Mouse (Mus musculus): ENCODE measurements around the gene Alkbh7. TPM values are rescaled to one million over a fixed set of nuclear protein-coding genes. Genes with fewer than 3 reads are reported as not detected.

Gene Alkbh7
- 10 to 100 TPM; 29.5 to 33.5 TPM for total RNA-seq (2021)
- long read RNA-seq, experiment 1, transcript Alkbh7-201 (4 exons, 917 nt): major isoform, 16 of 17 reads
- long read RNA-seq, experiment 1, partial matches to known transcripts: 0 of 17 reads
- long read RNA-seq, experiment 1, other reads (novel, unspliced or antisense): 1 of 17 reads
- long read RNA-seq, experiment 2, transcript Alkbh7-201 (4 exons, 917 nt): major isoform, 7 of 9 reads
- long read RNA-seq, experiment 2, partial matches to known transcripts: 1 of 9 reads
- long read RNA-seq, experiment 2, other reads (novel, unspliced or antisense): 0 of 9 reads

DNA sequence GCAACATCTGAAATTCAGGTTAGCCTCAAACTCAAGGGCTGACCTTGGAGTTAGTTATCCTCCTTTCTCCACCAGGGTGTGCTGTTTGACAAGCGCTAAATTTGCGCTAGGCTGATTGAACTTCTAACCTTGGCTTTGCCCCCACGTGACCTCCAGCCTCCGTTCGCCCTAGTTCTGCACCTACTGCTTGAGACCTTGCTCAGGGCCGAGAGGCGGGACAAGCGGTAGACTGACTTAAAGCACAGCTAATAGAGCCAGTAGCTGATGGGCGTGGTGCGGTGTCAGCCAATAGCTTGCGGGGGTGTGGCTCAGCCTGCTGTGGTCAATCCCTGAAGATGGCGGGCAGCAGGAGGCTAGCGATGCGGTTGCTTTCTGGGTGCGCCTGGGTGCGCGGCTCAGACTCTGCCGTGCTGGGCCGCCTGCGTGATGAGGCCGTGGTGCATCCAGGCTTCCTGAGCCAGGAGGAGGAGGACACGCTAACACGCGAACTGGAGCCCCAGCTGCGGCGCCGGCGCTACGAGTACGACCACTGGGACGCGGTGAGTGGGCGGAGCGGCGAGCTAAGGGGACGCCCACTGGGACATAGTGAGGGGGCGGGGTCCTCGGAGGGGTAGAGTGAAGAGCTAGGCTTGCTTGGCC lies at the start of gene Alkbh7:
Gene Alkbh7, plus strand, starts transcription at position 311 of the 639 bp plus-strand sequence.
- peak; percentile 87 for DNase-seq

DNA sequence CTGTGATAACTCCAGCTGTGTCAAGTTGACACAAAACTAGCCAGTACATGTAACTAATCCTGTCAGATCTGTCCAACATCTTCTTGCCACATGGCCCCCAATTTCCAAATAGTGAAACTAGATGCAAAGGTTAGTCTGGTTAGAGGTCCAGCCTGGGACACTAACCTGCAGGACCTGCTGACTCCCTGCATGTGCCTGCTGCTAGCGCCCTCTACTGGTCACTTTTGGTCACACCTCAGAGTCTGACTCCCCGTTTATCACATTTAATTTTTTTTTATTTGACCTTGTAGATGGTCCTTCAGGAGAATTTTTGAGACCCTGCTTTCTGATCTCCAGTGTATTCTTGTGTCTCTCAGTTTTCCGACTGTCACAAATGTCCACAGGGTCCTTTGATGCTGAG lies 46.2 kb upstream of the Alkbh7 start:
- peak; percentile 66 for DNase-seq

GRCm38 (mm10) chr17:56952639-56953038 lies 44.5 kb upstream of the Alkbh7 start:
- no peak for DNase-seq

DNA sequence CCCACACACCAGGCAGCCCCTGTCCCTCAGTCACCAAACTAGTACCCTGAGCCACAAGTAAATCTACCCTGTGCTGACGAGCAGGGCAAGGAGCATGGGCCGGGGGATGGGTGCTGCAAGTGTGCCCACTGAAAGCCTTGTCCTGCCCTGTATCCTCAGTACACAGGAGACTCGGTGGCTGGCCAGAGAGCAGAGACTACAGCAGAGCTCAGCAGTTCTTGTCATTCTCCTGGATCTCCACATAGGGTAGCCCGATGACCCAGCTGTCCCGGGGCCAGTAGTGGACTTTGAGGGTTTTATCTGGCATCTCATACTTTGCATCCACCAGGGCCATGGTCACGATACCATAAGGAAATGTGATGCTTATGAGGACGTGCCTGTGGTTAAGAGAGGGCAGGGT lies 42.3 kb upstream of the Alkbh7 start:
- no peak for DNase-seq

- DNase-seq: no peak
Measured at GRCm38 (mm10) chr17:56957763-56958429, 39.2 kb upstream of the Alkbh7 start.

DNA sequence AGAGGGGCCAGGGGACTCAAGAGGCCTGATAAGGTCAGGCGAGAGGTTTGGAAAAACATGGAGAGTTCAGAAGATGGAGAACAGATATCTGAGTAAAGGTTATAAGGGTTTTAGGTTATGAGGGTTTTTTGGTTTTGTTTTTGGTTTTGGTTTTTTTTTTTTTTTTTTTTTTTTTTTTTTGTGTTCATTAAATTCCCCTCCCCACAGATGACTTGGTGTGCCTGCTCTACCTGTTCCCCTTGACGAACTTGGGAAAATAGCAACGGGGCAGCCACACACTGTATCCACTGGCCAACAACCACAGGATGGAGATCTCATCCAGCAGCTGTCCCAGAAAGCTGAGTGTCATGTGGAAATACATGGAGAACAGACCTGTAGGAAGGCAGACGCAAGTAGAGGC lies 38.5 kb upstream of the Alkbh7 start:
- no peak for DNase-seq

GRCm38 (mm10) chr17:56961880-56962279 lies 35.3 kb upstream of the Alkbh7 start:
- no peak for DNase-seq

GRCm38 (mm10) chr17:56962642-56963405 lies 34.3 kb upstream of the Alkbh7 start:
- DNase-seq: no peak

GRCm38 (mm10) chr17:56963646-56964045 lies 33.5 kb upstream of the Alkbh7 start:
- no peak for DNase-seq

DNA sequence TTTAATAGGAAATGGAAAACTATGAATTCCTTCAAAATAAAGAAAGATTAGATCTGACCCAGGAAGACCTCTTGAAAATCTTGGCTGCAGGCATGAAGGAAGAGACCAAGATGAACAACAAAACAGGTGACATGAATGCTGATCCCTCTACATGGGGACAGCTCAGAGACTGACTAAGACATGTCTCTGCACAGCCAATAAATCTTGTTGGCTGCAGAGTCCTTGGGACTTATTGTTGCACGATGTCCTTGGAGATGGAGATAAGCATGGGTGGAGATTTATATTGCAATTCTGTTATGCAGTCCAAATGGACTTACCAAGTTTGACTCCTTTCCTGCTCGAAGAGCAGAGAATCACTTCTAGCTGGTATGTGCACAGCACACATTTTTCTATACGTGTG lies 27.8 kb upstream of the Alkbh7 start:
- no peak for DNase-seq

DNA sequence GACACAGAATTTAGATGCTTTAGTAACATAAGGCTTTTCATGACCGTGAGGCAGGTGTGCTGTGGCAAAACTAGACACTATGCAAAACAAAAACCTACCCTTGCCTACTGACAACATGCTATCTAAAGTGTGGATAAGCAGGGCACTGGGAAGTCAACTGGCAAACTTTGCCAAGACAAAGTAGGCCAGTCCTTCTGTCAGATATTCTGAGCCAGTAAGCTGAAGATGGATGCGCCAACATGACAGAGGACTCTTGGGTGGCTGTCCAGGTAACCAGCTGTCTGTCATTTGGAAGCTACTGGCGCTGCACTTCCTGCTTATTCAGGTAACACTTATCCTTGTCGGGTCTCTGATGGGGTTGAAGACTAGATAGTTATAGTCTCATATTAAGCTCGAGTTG lies 27.1 kb upstream of the Alkbh7 start:
- DNase-seq: peak; percentile 0

GRCm38 (mm10) chr17:56973956-56974707 lies 23.0 kb upstream of the Alkbh7 start:
- no peak for DNase-seq

DNA sequence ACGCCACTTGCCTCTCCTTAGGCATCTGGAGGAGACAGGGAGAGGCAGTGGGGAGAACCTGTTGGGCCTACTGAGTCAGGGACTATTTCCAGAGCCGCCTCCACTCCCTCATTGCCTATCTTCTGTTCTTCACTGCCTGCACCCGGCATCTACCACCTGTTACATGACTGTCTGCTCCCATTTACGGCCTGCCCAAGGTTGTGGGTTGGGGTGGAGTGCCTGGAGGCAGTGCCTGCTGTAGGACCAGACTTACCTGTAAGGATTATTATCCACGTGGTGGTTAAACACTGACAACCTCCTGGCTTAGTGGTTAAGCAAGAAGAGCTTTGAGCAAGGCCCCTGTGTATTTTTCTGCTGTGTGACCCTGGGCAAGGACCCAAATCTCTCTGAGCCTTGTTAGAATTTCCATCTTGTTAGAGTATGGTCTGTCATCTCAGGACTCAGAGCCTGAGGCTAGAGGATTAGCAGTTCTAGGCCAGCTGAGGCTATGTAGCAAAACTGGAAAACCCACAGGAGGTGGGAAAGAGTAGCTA lies 22.4 kb upstream of the Alkbh7 start:
- no peak for DNase-seq

DNA sequence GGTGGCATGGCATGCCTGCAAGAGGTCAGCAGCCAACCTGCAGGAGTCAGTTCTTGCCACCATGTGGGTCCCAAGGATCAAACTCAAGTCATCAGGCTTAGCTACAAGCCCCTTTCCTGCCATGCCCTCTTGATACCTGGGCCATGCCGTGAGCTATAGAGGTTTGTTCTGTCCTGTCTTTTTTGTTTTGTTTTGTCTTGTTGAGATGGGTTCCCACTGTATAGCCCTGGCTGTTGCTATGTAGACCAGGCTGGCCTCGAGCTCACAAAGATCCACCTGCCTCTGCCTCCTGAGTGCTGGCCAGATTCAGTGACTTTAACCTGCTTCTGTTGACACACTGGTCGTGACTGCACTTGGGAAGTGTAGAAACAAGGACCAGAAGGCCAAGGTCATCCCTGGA lies 21.7 kb upstream of the Alkbh7 start:
- no peak for DNase-seq

GRCm38 (mm10) chr17:56976531-56977390 lies 20.4 kb upstream of the Alkbh7 start:
- DNase-seq: no peak

DNA sequence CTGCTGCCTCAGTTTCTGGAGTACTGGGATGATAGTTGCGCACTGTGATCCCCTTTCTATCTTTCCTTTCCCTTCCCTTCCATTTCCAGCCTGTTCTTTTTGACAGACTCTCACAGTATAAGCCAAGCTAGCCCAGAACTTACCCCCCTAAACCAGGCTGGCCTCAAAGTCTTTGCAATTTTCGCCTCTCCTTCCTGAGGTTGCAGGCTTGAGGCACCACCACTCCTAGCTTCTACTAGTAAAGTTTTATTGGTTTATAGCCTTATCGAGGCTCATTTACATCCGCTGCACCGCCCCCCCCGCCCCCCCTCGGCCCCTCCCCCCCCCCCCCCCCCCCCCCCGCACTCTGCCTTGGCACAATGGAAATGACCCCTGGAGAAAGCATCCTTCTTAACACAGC lies 17.6 kb upstream of the Alkbh7 start:
- DNase-seq: no peak

- DNase-seq: no peak
Measured at GRCm38 (mm10) chr17:56981049-56981448, 16.1 kb upstream of the Alkbh7 start.

DNA sequence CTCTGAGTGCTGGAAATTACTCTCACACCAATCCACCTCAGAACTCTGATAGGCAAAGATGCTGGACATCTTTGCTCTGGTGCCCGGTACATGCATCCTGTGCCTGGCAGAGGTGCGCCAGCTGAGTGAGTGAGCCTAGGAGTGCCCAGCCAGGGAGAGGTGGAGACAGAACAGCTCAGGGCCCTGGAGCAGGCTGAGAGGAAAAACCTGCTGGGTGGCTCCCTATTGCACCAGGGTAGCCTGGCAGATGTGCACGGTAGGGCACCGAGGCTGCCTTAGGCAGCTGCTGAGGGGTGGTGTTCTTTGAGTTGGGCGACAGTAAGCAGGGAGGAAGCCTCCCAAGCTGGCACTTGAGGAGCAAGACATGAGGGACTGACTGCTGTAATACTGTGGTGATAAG lies 15.1 kb upstream of the Alkbh7 start, which contains the start of gene Acer1:
Gene Acer1, minus strand, starts transcription at position 114 of the 400 bp plus-strand sequence.
- no peak for DNase-seq

- no peak for DNase-seq
Measured at GRCm38 (mm10) chr17:56984886-56985285, 12.3 kb upstream of the Alkbh7 start.

DNA sequence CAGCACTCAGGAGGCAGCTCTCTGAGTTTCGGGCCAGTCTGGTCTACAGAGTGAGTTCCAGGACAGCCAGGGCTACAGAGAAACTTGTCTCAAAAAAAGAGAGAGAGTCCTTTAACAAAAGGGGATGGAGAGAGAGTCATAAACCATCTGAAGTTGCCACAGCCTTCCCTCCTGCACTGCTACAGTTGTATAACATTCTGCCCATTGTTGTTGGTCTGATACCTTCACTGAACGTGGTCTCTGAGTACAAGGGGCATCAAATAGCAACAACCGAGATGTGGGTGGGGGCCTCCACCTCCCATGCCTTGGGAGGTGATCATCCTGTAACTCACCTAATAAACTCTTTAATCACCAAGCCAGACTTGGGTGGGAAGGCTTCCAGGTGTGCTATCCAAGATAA lies 11.5 kb upstream of the Alkbh7 start:
- DNase-seq: no peak

Data from gastrocnemius, postnatal 10 days (tissue).